Mouse (Mus musculus) frontal cortex, postnatal 14 days (tissue): ENCODE data around the gene Hemk1.

Experiments
- DNase-seq, 2 experiments: peaks; one replicate each; pipeline ENCODE4 v3.0.0; 2022; ENCODE audit warnings: low spot score in 2 of 2

Hemk1 gene

DNA sequence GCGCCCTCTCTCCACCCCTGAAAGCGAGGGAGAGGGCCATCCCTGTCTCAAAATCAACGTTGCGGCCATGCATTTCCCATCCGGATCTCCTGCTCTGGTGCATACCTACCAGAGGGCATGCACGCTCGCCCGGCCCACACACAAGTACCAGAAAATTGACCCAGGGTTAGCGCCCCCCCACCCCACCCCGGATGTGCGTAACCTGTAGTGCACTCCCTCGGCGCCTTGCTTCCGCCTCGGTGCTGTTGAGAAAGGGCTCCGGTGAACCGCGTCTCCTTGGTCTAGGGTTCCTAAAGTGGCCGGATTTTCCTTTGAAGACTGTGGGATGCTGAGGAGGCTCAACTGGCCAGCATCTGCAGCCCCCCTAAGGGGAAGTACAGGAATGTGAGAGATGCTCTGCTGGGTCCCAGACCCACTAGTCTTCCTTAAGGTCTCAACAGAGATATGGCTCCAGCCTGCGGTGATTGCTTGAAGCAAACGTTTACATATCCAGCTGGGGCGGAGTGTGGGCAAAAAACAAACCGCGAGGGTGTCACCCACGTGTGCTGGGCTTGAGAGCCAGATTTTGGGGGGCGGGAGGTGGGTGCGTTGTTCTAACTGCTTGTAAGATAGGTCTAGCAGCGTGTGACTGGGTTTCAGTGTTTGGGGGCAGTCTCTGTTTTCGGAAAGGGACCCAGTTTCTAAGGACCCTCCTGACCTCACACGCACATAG, at the start of gene Hemk1:
Hemk1 (minus strand) TSS at position 179 of the 712 bp plus-strand sequence.
- DNase-seq = peak; percentile 68 to 75

- no peak for DNase-seq
Measured at GRCm38 (mm10) chr9:107387708-107388107, 49.6 kb upstream of the Hemk1 start.

DNA sequence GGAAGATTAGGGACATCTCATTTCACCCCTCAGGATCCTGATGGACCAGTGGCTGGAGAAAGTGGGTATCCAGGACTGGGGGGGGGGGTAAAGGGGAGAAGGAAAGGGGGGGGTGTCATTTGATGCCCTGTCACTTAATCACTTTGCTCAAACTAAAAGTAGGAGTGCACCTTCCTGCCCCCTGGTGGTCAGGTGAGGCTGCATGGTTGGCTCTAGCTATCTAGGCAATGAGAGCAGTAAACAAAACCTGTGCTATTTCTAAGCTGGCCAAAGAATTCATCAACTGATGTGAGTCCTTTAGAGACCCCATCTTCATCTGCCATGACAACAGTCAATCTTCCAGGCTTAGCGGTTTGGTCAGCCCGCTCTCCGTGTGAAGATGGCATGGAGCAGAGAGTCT, 48.6 kb upstream of the Hemk1 start:
- DNase-seq = no peak

GRCm38 (mm10) chr9:107384396-107384795, 46.2 kb upstream of the Hemk1 start:
- no peak for DNase-seq

DNA sequence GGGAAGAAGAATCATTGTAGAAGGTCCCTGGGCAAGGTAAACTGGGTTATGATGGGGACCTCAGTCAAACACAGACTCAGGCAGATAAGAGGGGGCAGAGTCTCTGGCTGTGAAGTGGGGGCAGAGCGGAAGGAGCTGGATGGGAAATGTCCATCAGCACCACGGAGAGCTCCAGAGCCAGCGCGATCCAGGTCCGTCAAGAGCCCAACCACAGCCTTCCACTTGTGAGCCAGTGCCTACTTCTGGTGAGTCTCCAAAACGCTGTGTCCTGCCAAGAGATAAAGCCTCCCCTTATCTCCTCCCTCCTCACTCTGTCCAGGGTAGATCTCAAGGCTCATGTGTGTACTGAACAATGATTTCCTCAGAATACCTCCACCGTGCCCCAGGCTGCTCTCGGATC, 43.6 kb upstream of the Hemk1 start:
- DNase-seq = no peak

GRCm38 (mm10) chr9:107377961-107378512, 39.9 kb upstream of the Hemk1 start:
- DNase-seq = no peak

DNA sequence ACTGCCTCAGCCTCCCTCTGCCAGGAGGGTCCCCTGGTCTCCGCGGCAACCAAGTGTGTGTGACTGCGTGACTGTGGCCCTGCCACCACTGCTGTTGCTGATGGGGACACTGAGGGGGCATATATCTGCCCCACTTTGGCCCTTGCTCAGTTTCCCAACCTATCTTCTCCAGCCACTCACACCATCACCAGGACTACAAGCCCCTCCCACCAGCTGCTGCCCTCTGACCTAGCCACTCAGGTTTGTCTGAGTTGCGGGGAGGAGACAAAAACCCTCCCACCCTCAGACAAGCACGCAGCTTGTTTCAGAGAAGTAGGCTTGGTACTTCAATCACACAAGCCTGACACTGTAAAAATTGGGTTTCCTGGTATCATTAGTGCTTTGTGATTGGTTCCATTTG, 37.3 kb upstream of the Hemk1 start:
- no peak for DNase-seq

- no peak for DNase-seq
Measured at GRCm38 (mm10) chr9:107374623-107375022, 36.5 kb upstream of the Hemk1 start.

GRCm38 (mm10) chr9:107372441-107372840, 34.3 kb upstream of the Hemk1 start:
- DNase-seq = no peak

DNA sequence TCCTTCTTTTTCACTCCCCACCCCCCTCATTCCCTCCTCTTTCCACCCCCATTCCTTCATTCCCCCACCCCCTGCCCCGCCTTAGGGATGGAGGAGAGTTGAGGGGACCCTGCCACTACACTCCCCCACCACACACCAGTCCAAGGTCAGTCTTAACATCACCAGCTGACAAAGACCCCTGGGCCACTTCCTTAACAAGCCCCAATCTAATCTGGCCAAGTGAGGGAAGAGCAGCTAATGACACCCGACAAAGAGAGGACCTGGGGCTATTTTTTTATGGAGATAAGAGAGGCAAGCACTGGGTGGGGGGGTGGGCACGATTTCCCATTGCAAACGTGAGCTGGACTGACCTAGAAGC, 31.9 kb upstream of the Hemk1 start:
- DNase-seq = no peak

DNA sequence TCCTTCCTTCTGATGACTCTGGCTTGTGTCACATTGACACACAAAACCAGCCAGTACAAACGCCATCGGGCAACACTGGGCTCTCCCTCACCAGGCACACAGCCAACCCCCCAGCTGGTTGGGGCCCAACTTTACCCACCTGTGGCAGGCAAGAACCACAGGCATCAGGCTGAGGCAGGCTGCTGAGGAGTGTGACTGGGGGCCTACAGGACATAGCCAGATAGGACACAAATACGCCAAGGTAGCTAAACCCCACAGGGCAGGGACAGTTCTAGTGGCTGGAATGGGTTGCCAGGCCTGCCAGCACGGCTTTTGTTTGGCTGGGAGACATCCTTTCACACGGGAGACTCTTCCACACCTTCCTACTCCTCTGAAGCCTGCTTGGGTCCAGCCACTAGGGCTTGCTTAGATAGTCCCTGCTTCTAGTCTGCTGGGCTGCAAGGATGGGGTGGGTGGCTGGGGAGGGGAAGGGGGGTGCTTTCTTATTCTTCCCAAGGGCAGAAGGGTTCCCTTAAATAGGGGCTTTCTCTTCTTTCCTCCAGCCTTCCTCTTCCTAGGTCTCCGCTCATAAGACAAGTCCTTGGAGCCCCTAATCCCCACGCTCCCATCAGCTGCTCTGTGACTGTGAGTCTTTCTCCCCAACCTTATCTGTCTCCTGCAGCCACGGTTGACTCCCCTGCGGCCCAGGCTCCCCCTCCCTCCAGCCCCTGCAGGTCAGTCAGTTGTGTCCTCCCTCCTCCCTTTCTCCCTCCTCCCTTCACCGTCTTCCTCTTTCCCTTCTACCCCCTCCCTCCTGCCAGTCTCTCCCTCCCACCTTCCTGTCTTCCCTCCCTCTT, 31.3 kb upstream of the Hemk1 start:
- no peak for DNase-seq

DNA sequence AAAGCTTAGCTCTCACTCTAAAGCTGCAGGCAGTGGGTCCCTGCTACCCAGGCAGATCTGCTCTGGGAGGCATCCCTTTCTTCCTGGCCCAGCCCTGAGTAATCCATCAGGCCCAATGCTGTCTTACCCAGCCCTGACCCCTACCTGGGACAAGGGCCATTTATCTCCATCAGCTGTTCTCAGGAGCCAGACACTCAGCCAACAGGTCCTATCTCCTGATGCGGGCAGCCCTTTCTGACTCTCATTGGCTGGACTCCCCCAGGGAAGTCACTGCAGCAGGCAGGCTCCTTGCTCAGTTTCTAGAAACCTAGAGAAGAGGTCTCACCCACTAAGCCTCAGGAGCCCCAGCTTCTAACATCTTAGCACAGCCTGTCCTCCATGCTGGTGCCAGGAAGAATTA, 30.2 kb upstream of the Hemk1 start:
- no peak for DNase-seq

DNA sequence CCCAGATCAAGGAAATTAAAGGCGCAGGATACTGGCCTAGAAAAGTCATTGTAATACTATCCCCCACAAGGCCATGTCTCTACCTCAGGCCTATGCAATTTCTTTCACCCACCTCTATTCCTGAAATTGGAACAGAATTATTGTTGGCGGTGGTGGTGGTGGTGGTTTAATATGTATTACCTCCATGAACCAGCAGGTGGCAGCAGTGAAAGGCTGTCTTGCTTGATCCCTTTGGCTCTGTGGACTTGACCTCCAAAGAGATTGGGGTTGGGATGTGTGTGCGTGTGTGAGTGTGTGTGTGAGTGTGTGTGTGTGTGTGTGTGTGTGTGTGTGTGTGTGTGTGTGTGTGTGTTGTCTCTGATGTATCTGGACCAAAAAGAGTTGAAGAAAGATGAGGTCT, 28.5 kb upstream of the Hemk1 start:
- peak in 1 of 2 experiments; percentile 36 for DNase-seq

GRCm38 (mm10) chr9:107360989-107361388, 22.8 kb upstream of the Hemk1 start:
- no peak for DNase-seq

DNA sequence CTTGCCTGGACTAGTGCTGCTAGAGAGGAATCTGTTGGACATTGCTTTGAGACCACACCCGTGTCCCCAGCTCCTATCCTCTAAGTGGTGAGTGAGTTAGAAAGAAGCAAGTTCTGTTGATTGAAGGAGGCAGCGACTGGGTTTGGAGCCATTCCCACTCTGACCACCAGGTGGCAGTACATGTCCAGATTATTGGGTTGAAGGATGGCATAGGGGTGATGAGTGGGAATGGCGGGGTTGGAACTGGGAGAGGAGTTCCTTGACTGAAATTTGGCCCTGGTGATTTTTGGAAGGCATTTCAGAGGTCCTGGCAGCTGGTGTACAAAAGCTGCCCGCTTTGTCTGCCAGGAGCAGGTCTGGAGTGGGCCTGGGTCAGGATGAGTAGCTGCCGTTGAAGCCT, 19.5 kb upstream of the Hemk1 start:
- peak; percentile 64 to 81 for DNase-seq

GRCm38 (mm10) chr9:107355870-107356765, 18.0 kb upstream of the Hemk1 start:
- DNase-seq = peak in 1 of 2 experiments; percentile 47

- no peak for DNase-seq
Measured at GRCm38 (mm10) chr9:107354826-107355225, 16.7 kb upstream of the Hemk1 start.

DNA sequence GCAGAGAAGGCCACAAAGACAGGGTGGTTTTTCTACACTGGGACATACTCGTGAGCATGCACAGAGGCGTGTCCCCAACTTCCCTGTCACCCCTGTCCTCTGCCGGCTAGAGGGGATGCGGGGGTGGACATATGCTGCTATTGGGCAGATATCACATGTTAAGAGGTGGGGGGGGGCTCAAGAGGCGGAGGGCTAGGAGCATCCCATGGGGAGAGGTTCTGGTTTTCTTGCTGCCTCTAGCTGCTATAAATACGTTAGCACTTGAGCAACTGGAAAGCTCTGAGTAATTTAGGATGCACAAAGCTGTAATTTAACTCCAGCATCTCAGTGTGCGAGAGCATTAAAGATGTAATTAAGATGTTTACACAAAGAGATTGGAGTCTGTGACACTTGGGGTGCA, 11.2 kb upstream of the Hemk1 start:
- DNase-seq = no peak

DNA sequence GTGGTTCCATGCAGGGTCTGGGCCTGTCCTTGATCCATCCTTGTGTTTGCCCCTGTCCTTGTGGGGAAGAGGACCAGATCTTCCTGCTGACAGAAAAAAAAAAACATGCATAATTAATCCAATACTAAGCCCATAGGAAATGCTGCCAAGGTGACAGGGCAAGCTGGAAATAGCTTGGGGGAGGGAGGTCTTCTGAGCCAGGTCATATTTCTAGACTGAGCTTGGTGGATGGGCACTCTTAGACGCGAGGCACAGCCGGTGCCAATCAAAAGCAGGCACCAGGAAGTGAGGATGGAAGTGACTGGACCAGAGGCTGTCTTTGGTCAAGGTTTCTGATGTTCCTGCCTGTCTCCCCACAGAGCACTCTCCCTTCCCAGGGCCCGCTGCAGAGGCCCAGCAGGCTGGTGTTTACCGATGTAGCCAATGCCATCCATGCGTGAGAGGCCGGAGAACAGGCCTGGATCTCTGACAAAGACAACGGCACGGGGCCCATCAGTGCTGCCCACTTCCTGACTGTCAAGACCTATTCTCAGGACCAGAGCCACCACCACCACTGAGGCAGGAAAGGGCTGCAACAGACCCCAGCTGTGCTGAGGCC, 9.5 kb upstream of the Hemk1 start:
- no peak for DNase-seq

- no peak for DNase-seq
Measured at GRCm38 (mm10) chr9:107346081-107346480, 7.9 kb upstream of the Hemk1 start.

- no peak for DNase-seq
Measured at GRCm38 (mm10) chr9:107344027-107344426, 5.9 kb upstream of the Hemk1 start.
